Mouse (Mus musculus) CH12.LX (cell line): ENCODE measurements around the gene Mtch2. TPM values are rescaled to one million over a fixed set of nuclear protein-coding genes. Genes with fewer than 3 reads are reported as not detected.

Source experiments
- DNase-seq: peaks from one replicate; pipeline ENCODE4 v3.0.0-alpha.2; 2013; ENCODE audit errors: extremely low read depth
- H3K27ac ChIP-seq: 2 replicates; pipeline ENCODE4 v1.5.1; 2012; ENCODE audit warnings: low read depth, mild to moderate bottlenecking, control low read depth, moderate library complexity; ENCODE audit not compliant: insufficient read depth
- H3K27me3 ChIP-seq: replicated peaks from 2 replicates; pipeline ENCODE3; 2012; ENCODE audit warnings: inconsistent platforms
- H3K36me3 ChIP-seq, 2 experiments: replicated peaks in 1 of 2; 2 replicates each; pipeline versions ENCODE3 to v1.6.1; 2012; ENCODE audit warnings: inconsistent platforms in 1 of 2, low read length in 1 of 2, mild to moderate bottlenecking in 1 of 2, mixed read lengths in 1 of 2, moderate library complexity in 1 of 2; ENCODE audit not compliant: control insufficient read depth in 1 of 2, insufficient read depth in 1 of 2
- H3K4me1 ChIP-seq, 2 experiments: 2 replicates each; pipeline ENCODE4 v1.6.1; 2012; ENCODE audit warnings: inconsistent platforms in 1 of 2, moderate library complexity in 1 of 2; ENCODE audit not compliant: insufficient read depth in 2 of 2, control insufficient read depth in 1 of 2
- H3K4me2 ChIP-seq: 2 replicates; pipeline ENCODE4 v1.6.1; 2012; ENCODE audit warnings: low read depth, mild to moderate bottlenecking, control low read depth; ENCODE audit not compliant: poor library complexity, insufficient read depth, severe bottlenecking
- H3K4me3 ChIP-seq, 3 experiments: fragments of 150-350 bp in 1 of 3; sonication (generic) in 1 of 3; replicated peaks in 1 of 3; 2 replicates each; pipeline versions ENCODE3 to v1.5.1; 2011 to 2012; ENCODE audit warnings: low read depth in 2 of 3, low read length in 2 of 3, mild to moderate bottlenecking in 2 of 3, moderate library complexity in 2 of 3, control low read depth in 1 of 3, improper control_type of control experiment in 1 of 3, inconsistent platforms in 1 of 3, mixed read lengths in 1 of 3; ENCODE audit not compliant: poor library complexity in 1 of 3
- H3K79me2 ChIP-seq: replicated peaks from 2 replicates; pipeline ENCODE4 v1.6.1; 2012; ENCODE audit warnings: mild to moderate bottlenecking, moderate library complexity; ENCODE audit not compliant: control insufficient read depth, poor library complexity, insufficient read depth, severe bottlenecking; ENCODE audit errors: extremely low read depth
- H3K9ac ChIP-seq: 2 replicates; pipeline ENCODE4 v1.6.1; 2012; ENCODE audit warnings: low read depth, mild to moderate bottlenecking, control low read depth, moderate library complexity; ENCODE audit not compliant: insufficient read depth
- H3K9me3 ChIP-seq: replicated peaks from 2 replicates; pipeline ENCODE3; 2012; ENCODE audit warnings: low read length, inconsistent platforms, mixed read lengths
- CHD1 ChIP-seq: IDR thresholded peaks from 2 replicates; pipeline ENCODE4 v1.6.1; 2012; ENCODE audit warnings: low read depth, low read length, improper control_type of control experiment, inconsistent platforms
- CTCF ChIP-seq, 2 experiments: IDR thresholded peaks in 1 of 2; conservative IDR thresholded peaks in 1 of 2; 2 replicates each; pipeline ENCODE4 v1.5.1; 2011 to 2012; ENCODE audit warnings: low read depth in 2 of 2, low read length in 2 of 2, improper control_type of control experiment in 1 of 2, inconsistent platforms in 1 of 2, mild to moderate bottlenecking in 1 of 2, moderate library complexity in 1 of 2
- ETS1 ChIP-seq: conservative IDR thresholded peaks from 2 replicates; pipeline ENCODE4 v1.6.1; 2012; ENCODE audit warnings: low read depth, mild to moderate bottlenecking, inconsistent platforms, low read length, improper control_type of control experiment, moderate library complexity
- GABPA ChIP-seq: IDR thresholded peaks from 2 replicates; pipeline ENCODE4 v1.6.1; 2012; ENCODE audit warnings: low read depth, low read length, improper control_type of control experiment, inconsistent platforms; ENCODE audit not compliant: insufficient replicate concordance
- IRF4 ChIP-seq: IDR thresholded peaks from 2 replicates; pipeline ENCODE4 v1.6.1; 2014; ENCODE audit warnings: low read depth, mild to moderate bottlenecking, inconsistent platforms, low read length, improper control_type of control experiment
- KAT2A ChIP-seq: IDR thresholded peaks from 2 replicates; pipeline ENCODE4 v1.6.1; 2012; ENCODE audit warnings: low read length, improper control_type of control experiment, inconsistent platforms; ENCODE audit not compliant: insufficient replicate concordance
- MAFK ChIP-seq: IDR thresholded peaks from 2 replicates; pipeline ENCODE4 v1.6.1; 2011; ENCODE audit warnings: low read length, improper control_type of control experiment; ENCODE audit not compliant: insufficient replicate concordance
- MXI1 ChIP-seq: IDR thresholded peaks from 2 replicates; pipeline ENCODE4 v1.6.1; 2011; ENCODE audit warnings: mild to moderate bottlenecking, low read depth, low read length, improper control_type of control experiment
- NELFE ChIP-seq: IDR thresholded peaks from 2 replicates; pipeline ENCODE4 v1.6.1; 2011; ENCODE audit warnings: low read depth, low read length, improper control_type of control experiment
- NRF1 ChIP-seq: IDR thresholded peaks from 2 replicates; pipeline ENCODE4 v1.6.1; 2014; ENCODE audit warnings: low read depth, mild to moderate bottlenecking, inconsistent platforms, low read length, improper control_type of control experiment, moderate library complexity
- POLR2A ChIP-seq: IDR thresholded peaks from 2 replicates; pipeline ENCODE4 v1.6.1; 2011; ENCODE audit warnings: low read depth, mild to moderate bottlenecking, improper control_type of control experiment, low read length
- POLR2AphosphoS2 ChIP-seq: IDR thresholded peaks from 2 replicates; pipeline ENCODE4 v1.6.1; 2011; ENCODE audit warnings: low read depth, low read length, improper control_type of control experiment
- RAD21 ChIP-seq: IDR thresholded peaks from 2 replicates; pipeline ENCODE4 v1.6.1; 2011; ENCODE audit warnings: low read depth, mild to moderate bottlenecking, low read length, improper control_type of control experiment, moderate library complexity
- RCOR1 ChIP-seq: conservative IDR thresholded peaks from 2 replicates; pipeline ENCODE4 v1.6.1; 2012; ENCODE audit warnings: low read depth, mild to moderate bottlenecking, inconsistent platforms, low read length, improper control_type of control experiment
- TBP ChIP-seq: conservative IDR thresholded peaks from 2 replicates; pipeline ENCODE4 v1.6.1; 2011; ENCODE audit warnings: low read depth, low read length, improper control_type of control experiment
- TCF12 ChIP-seq: IDR thresholded peaks from 2 replicates; pipeline ENCODE4 v1.6.1; 2014; ENCODE audit warnings: low read depth, mild to moderate bottlenecking, inconsistent platforms, low read length, improper control_type of control experiment
- USF2 ChIP-seq: conservative IDR thresholded peaks from 2 replicates; pipeline ENCODE4 v1.6.1; 2011; ENCODE audit warnings: low read depth, low read length, improper control_type of control experiment
- dilution Hi-C: fragments of 300-500 bp; cut with MboI; formaldehyde crosslinking; loops from 2 replicates; pipeline ENCODE4 v1.14.3; 2020; ENCODE audit warnings: low sequenced_read_pairs; ENCODE audit not compliant: extremely low pct_unique_long_range_greater_than_20kb, extremely low pct_ligation_motif_present
- in situ Hi-C: fragments of 300-500 bp; cut with MboI; formaldehyde crosslinking; loops from 3 replicates; pipeline ENCODE4 v1.14.3; 2019; ENCODE audit warnings: low sequenced_read_pairs, low pct_ligation_motif_present, low pct_unique_long_range_greater_than_20kb, mixed read lengths
- polyA plus RNA-seq: library from polyadenylated mRNA; unstranded; fragments of >175 nt; gene quantifications from 2 replicates; pipeline ENCODE4 v1.2.1, GENCODE M21; 2012; ENCODE audit warnings: low read depth; ENCODE audit not compliant: insufficient read length
- total RNA-seq, 2 experiments: library from RNA; depleted of rRNA; stranded (reverse); fragments of 300-350 nt in 1 of 2; fragments of >200 nt in 1 of 2; gene quantifications; 2 replicates each; pipeline ENCODE4 v1.2.3; 2012 to 2014

Gene Mtch2
- total and polyA plus RNA-seq, 3 experiments: 70.0 to 162 (median 158) TPM

DNA sequence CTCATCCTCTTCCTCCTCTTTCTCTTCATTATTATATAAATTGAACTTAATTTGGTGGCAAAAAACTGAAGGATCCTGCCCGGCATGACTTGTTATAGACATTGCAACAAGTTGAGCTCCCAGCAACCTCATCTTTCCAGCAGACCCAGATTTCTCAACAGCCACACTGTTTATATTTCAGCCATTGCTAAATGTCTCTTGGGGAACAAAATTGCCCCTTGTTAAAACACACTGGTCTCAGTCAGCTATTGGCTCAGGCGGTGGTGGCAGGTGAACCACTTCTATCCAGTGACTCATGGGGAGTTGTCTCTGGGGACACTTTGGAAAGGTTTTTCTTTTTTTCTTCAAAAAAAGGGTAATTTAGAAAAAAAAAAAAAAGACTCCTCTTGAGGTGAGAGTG, 8.3 kb upstream of the Mtch2 start:
- in situ Hi-C loops: no loop called here
- Histone ChIP-seq H3K27me3 (no peaks in the 10 kb centered on the region), H3K4me1 (no peaks in the 10 kb centered on the region), H3K4me2 (no peak overlapping the region), H3K79me2 (no peaks in the 10 kb centered on the region)
- DNase-seq: no peak
- TF ChIP-seq POLR2A: no peak
- no peak for TF ChIP-seq IRF4
- no peak for TF ChIP-seq RAD21
- no peak for TF ChIP-seq ETS1
- no peak for TF ChIP-seq USF2
- no peak for TF ChIP-seq NELFE
- TF ChIP-seq POLR2AphosphoS2: no peak
- no peak for TF ChIP-seq CTCF (conservative IDR thresholded peaks at IDR 0.05 in 1 of 2, IDR thresholded peaks at IDR 0.05 in 1 of 2; ENCODE audit: low read depth in 2 of 2, low read length in 2 of 2)
- TF ChIP-seq TCF12: no peak
- TF ChIP-seq, all 38 proteins: peak for 0
- dilution Hi-C loops: no loop called here
- Histone ChIP-seq H3K27ac (no peak overlapping the region), H3K9ac (no peak overlapping the region), H3K9me3 (peaks cover 16% of the 10 kb centered on the region), H3K36me3 (no peaks in the 10 kb centered on the region), H3K4me3 (no peak overlapping the region)

DNA sequence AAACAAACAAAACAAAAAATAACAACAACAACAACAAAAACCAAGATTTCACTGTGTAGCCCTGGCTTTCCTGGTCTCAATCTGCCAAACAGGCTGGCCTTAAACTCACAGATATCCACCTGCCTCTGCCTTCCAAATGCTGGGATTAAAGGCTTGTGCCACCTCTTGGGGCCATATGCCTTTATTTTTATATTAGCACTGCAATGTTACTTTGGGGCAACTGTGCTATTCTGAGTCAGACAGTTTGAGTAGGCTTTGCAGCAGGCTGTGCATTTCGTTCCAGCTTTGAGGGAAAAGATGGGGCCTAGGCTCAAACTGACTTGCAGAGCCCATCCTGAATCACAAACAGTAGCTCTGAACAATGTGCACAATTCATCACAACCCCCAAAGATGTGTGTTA, 3.3 kb upstream of the Mtch2 start:
- DNase-seq: no peak
- peaks cover 0 to 13% of the 10 kb centered on the region in 2 experiments; a peak in 2 of 4 replicates for H3K4me1 ChIP-seq
- no peak overlapping the region for H3K27ac ChIP-seq
- H3K9ac ChIP-seq: no peak overlapping the region
- H3K4me3 ChIP-seq: no peak overlapping the region
- peaks cover 16% of the 10 kb centered on the region for H3K9me3 ChIP-seq
- H3K4me2 ChIP-seq: no peak overlapping the region
- H3K27me3 ChIP-seq: no peaks in the 10 kb centered on the region
- in situ Hi-C loops: no loop called here
- dilution Hi-C loops: no loop called here
- H3K79me2 ChIP-seq: peaks cover 14% of the 10 kb centered on the region
- TF ChIP-seq ETS1 (no peak), KAT2A (no peak), TBP (no peak), NRF1 (no peak), RAD21 (no peak), MXI1 (no peak), GABPA (no peak), RCOR1 (no peak), USF2 (no peak), POLR2A (no peak), MAFK (no peak), CHD1 (no peak)
- no peaks in the 10 kb centered on the region for H3K36me3 ChIP-seq
